Mouse (Mus musculus): ENCODE results near the gene Sytl1. TPM values are rescaled to one million over a fixed set of nuclear protein-coding genes. Genes with fewer than 3 reads are reported as not detected.

The Sytl1 gene
- total RNA-seq, 1 experiment, result 2.0 TPM

GRCm38 (mm10) chr4:133247806-133248449 is 15.0 kb downstream of the Sytl1 start:
- TF ChIP-seq ZC3H11A (IDR thresholded peaks at IDR 0.05; ENCODE audit: borderline replicate concordance, low read depth, low read length) (no peak), HCFC1 (IDR thresholded peaks at IDR 0.05; ENCODE audit: borderline replicate concordance, insufficient read depth, low read length) (no peak), CHD2 (IDR thresholded peaks at IDR 0.05; ENCODE audit: low read depth, low read length) (no peak), MAFK (IDR thresholded peaks at IDR 0.05; ENCODE audit: insufficient read depth, low read depth, low read length) (no peak), ZNF384 (IDR thresholded peaks at IDR 0.05; ENCODE audit: low read depth, low read length) (no peak)
- Histone ChIP-seq H3K9ac (ENCODE audit: insufficient read depth, low read depth, low read length, poor library complexity, severe bottlenecking) (no peak overlapping the region), H3K4me1 (ENCODE audit: control insufficient read depth in 2 of 2, insufficient read depth in 2 of 2, low read length in 2 of 2, poor library complexity in 1 of 2) (peaks cover 0 to 16% of the 10 kb centered on the region in 2 experiments; a peak in 2 of 4 replicates), H3K9me3 (ENCODE audit: control insufficient read depth, insufficient read depth, low read depth, low read length) (no peaks in the 10 kb centered on the region), H3K36me3 (ENCODE audit: control insufficient read depth, insufficient read depth, low read length, poor library complexity, severe bottlenecking) (no peaks in the 10 kb centered on the region), H3K27ac (ENCODE audit: insufficient read depth, low read depth, low read length, poor library complexity, severe bottlenecking) (no peak overlapping the region), H3K4me3 (ENCODE audit: insufficient read depth in 1 of 2, low read depth in 1 of 2, low read length in 2 of 2, poor library complexity in 1 of 2, severe bottlenecking in 1 of 2) (no peak overlapping the region)
- no peak for DNase-seq (ENCODE audit: low read depth, low spot score)
- in situ Hi-C loops (cut with MboI; ENCODE audit: low sequenced_read_pairs in 2 of 2, unreplicated experiment in 2 of 2), result no loop called here

- no peak for DNase-seq (ENCODE audit: low read depth, low spot score)
- no peaks in the 10 kb centered on the region for H3K9me3 ChIP-seq (ENCODE audit: control insufficient read depth, insufficient read depth, low read depth, low read length)
- no peaks in the 10 kb centered on the region for H3K36me3 ChIP-seq (ENCODE audit: control insufficient read depth, insufficient read depth, low read length, poor library complexity, severe bottlenecking)
- H3K4me1 ChIP-seq (ENCODE audit: control insufficient read depth in 2 of 2, insufficient read depth in 2 of 2, low read length in 2 of 2, poor library complexity in 1 of 2), result peaks cover 0 to 20% of the 10 kb centered on the region in 2 experiments; a peak in 2 of 4 replicates
- H3K4me3 ChIP-seq (ENCODE audit: insufficient read depth in 1 of 2, low read depth in 1 of 2, low read length in 2 of 2, poor library complexity in 1 of 2, severe bottlenecking in 1 of 2), result no peak overlapping the region
- in situ Hi-C loops (cut with MboI; ENCODE audit: low sequenced_read_pairs in 2 of 2, unreplicated experiment in 2 of 2), result no loop called here
- TF ChIP-seq HCFC1 (IDR thresholded peaks at IDR 0.05; ENCODE audit: borderline replicate concordance, insufficient read depth, low read length), result no peak
- no peak overlapping the region for H3K9ac ChIP-seq (ENCODE audit: insufficient read depth, low read depth, low read length, poor library complexity, severe bottlenecking)
- H3K27ac ChIP-seq (ENCODE audit: insufficient read depth, low read depth, low read length, poor library complexity, severe bottlenecking), result no peak overlapping the region
Observed at GRCm38 (mm10) chr4:133247072-133247471, 15.8 kb downstream of the Sytl1 start.

GRCm38 (mm10) chr4:133244289-133244688 is 18.6 kb downstream of the Sytl1 start:
- Histone ChIP-seq H3K36me3 (ENCODE audit: control insufficient read depth, insufficient read depth, low read length, poor library complexity, severe bottlenecking) (no peaks in the 10 kb centered on the region), H3K9me3 (ENCODE audit: control insufficient read depth, insufficient read depth, low read depth, low read length) (no peaks in the 10 kb centered on the region), H3K9ac (ENCODE audit: insufficient read depth, low read depth, low read length, poor library complexity, severe bottlenecking) (no peak overlapping the region), H3K4me1 (ENCODE audit: control insufficient read depth in 2 of 2, insufficient read depth in 2 of 2, low read length in 2 of 2, poor library complexity in 1 of 2) (peaks cover 0 to 9% of the 10 kb centered on the region in 2 experiments; a peak in 1 of 4 replicates), H3K27ac (ENCODE audit: insufficient read depth, low read depth, low read length, poor library complexity, severe bottlenecking) (no peak overlapping the region), H3K4me3 (ENCODE audit: insufficient read depth in 1 of 2, low read depth in 1 of 2, low read length in 2 of 2, poor library complexity in 1 of 2, severe bottlenecking in 1 of 2) (no peak overlapping the region)
- no peak for DNase-seq (ENCODE audit: low read depth, low spot score)
- in situ Hi-C loops (cut with MboI; ENCODE audit: low sequenced_read_pairs in 2 of 2, unreplicated experiment in 2 of 2), result no loop called here
- TF ChIP-seq ZNF384 (IDR thresholded peaks at IDR 0.05; ENCODE audit: low read depth, low read length), result no peak
- no peak for TF ChIP-seq CHD2 (IDR thresholded peaks at IDR 0.05; ENCODE audit: low read depth, low read length)
- TF ChIP-seq HCFC1 (IDR thresholded peaks at IDR 0.05; ENCODE audit: borderline replicate concordance, insufficient read depth, low read length), result no peak
- no peak for TF ChIP-seq ZC3H11A (IDR thresholded peaks at IDR 0.05; ENCODE audit: borderline replicate concordance, low read depth, low read length)
- no peak for TF ChIP-seq MAFK (IDR thresholded peaks at IDR 0.05; ENCODE audit: insufficient read depth, low read depth, low read length)

DNA sequence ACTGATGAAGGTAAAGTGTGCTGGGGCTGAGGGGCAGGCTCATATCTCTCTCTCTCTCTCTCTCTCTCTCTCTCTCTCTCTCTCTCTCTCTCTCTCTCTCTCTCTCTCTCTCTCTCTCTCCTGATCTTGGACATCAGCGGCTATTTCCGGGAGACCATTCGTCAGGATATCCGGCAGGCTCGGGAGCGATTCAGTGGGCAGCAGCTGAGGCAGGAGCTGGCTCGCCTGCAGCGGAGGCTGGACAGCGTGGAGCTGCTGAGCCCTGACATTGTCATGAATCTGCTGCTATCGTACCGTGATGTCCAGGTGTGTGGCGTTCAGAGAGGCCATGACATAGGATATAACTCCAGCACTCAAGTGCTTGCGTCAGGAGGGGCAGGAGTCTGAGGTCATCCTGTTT is 19.4 kb downstream of the Sytl1 start:
- Histone ChIP-seq H3K36me3 (ENCODE audit: control insufficient read depth, insufficient read depth, low read length, poor library complexity, severe bottlenecking) (no peaks in the 10 kb centered on the region), H3K27ac (ENCODE audit: insufficient read depth, low read depth, low read length, poor library complexity, severe bottlenecking) (no peak overlapping the region), H3K9me3 (ENCODE audit: control insufficient read depth, insufficient read depth, low read depth, low read length) (no peaks in the 10 kb centered on the region), H3K9ac (ENCODE audit: insufficient read depth, low read depth, low read length, poor library complexity, severe bottlenecking) (no peak overlapping the region), H3K4me3 (ENCODE audit: insufficient read depth in 1 of 2, low read depth in 1 of 2, low read length in 2 of 2, poor library complexity in 1 of 2, severe bottlenecking in 1 of 2) (no peak overlapping the region), H3K4me1 (ENCODE audit: control insufficient read depth in 2 of 2, insufficient read depth in 2 of 2, low read length in 2 of 2, poor library complexity in 1 of 2) (peaks cover 0 to 8% of the 10 kb centered on the region in 2 experiments; a peak in 1 of 4 replicates)
- in situ Hi-C loops (cut with MboI; ENCODE audit: low sequenced_read_pairs in 2 of 2, unreplicated experiment in 2 of 2), result no loop called here
- DNase-seq (ENCODE audit: low read depth, low spot score), result no peak
- TF ChIP-seq MAFK (IDR thresholded peaks at IDR 0.05; ENCODE audit: insufficient read depth, low read depth, low read length), result no peak
- TF ChIP-seq ZNF384 (IDR thresholded peaks at IDR 0.05; ENCODE audit: low read depth, low read length), result no peak
- TF ChIP-seq HCFC1 (IDR thresholded peaks at IDR 0.05; ENCODE audit: borderline replicate concordance, insufficient read depth, low read length), result no peak
- no peak for TF ChIP-seq CHD2 (IDR thresholded peaks at IDR 0.05; ENCODE audit: low read depth, low read length)
- TF ChIP-seq ZC3H11A (IDR thresholded peaks at IDR 0.05; ENCODE audit: borderline replicate concordance, low read depth, low read length), result no peak

- Histone ChIP-seq H3K9ac (ENCODE audit: insufficient read depth, low read depth, low read length, poor library complexity, severe bottlenecking) (no peak overlapping the region), H3K36me3 (ENCODE audit: control insufficient read depth, insufficient read depth, low read length, poor library complexity, severe bottlenecking) (no peaks in the 10 kb centered on the region), H3K9me3 (ENCODE audit: control insufficient read depth, insufficient read depth, low read depth, low read length) (no peaks in the 10 kb centered on the region), H3K4me1 (ENCODE audit: control insufficient read depth in 2 of 2, insufficient read depth in 2 of 2, low read length in 2 of 2, poor library complexity in 1 of 2) (peaks cover 0 to 8% of the 10 kb centered on the region in 2 experiments; a peak in 1 of 4 replicates), H3K4me3 (ENCODE audit: insufficient read depth in 1 of 2, low read depth in 1 of 2, low read length in 2 of 2, poor library complexity in 1 of 2, severe bottlenecking in 1 of 2) (no peak overlapping the region), H3K27ac (ENCODE audit: insufficient read depth, low read depth, low read length, poor library complexity, severe bottlenecking) (no peak overlapping the region)
- no peak for TF ChIP-seq ZNF384 (IDR thresholded peaks at IDR 0.05; ENCODE audit: low read depth, low read length)
- TF ChIP-seq ZC3H11A (IDR thresholded peaks at IDR 0.05; ENCODE audit: borderline replicate concordance, low read depth, low read length), result no peak
- TF ChIP-seq CHD2 (IDR thresholded peaks at IDR 0.05; ENCODE audit: low read depth, low read length), result no peak
- no peak for TF ChIP-seq HCFC1 (IDR thresholded peaks at IDR 0.05; ENCODE audit: borderline replicate concordance, insufficient read depth, low read length)
- TF ChIP-seq MAFK (IDR thresholded peaks at IDR 0.05; ENCODE audit: insufficient read depth, low read depth, low read length), result no peak
- in situ Hi-C loops (cut with MboI; ENCODE audit: low sequenced_read_pairs in 2 of 2, unreplicated experiment in 2 of 2), result no loop called here
- no peak for DNase-seq (ENCODE audit: low read depth, low spot score)
Observed at GRCm38 (mm10) chr4:133242710-133243109, 20.2 kb downstream of the Sytl1 start.
